Mouse (Mus musculus) retina, postnatal 1 day (tissue): ENCODE data around the gene Bnc1.

Source experiments
- DNase-seq: peaks from one replicate; pipeline ENCODE4 v3.0.0-alpha.2; 2012

The Bnc1 gene

GRCm38 (mm10) chr7:81973339-81973738 is 18.8 kb downstream of the Bnc1 start:
- no peak for DNase-seq

GRCm38 (mm10) chr7:81968975-81969374 is 23.1 kb downstream of the Bnc1 start:
- DNase-seq: no peak

- no peak for DNase-seq
Measured at GRCm38 (mm10) chr7:81968451-81968850, 23.6 kb downstream of the Bnc1 start.

GRCm38 (mm10) chr7:81966195-81966594 is 25.9 kb downstream of the Bnc1 start:
- no peak for DNase-seq

GRCm38 (mm10) chr7:81959704-81960103 is 32.4 kb downstream of the Bnc1 start:
- DNase-seq: peak; percentile 71

- peak; percentile 54 for DNase-seq
Measured at GRCm38 (mm10) chr7:81954208-81954846, 37.8 kb downstream of the Bnc1 start.

GRCm38 (mm10) chr7:81950499-81950898 is 41.6 kb downstream of the Bnc1 start:
- no peak for DNase-seq

- peak; percentile 59 for DNase-seq
Measured at GRCm38 (mm10) chr7:81945398-81945797, 46.7 kb downstream of the Bnc1 start.

GRCm38 (mm10) chr7:81934806-81935205 is 57.3 kb downstream of the Bnc1 start:
- no peak for DNase-seq

- peak; percentile 96 for DNase-seq
Measured at GRCm38 (mm10) chr7:81934267-81934745, 57.8 kb downstream of the Bnc1 start, which contains the start of gene Hdgfl3. Gene Hdgfl3 (minus strand): TSS chr7:81934473.

GRCm38 (mm10) chr7:81933601-81934266 is 58.4 kb downstream of the Bnc1 start:
- DNase-seq: peak; percentile 85

GRCm38 (mm10) chr7:81933061-81933600 is 59.0 kb downstream of the Bnc1 start:
- no peak for DNase-seq

- DNase-seq: peak; percentile 16
Measured at GRCm38 (mm10) chr7:81932521-81933045, 59.5 kb downstream of the Bnc1 start.

GRCm38 (mm10) chr7:81928998-81929397 is 63.1 kb downstream of the Bnc1 start:
- no peak for DNase-seq

- DNase-seq: no peak
Measured at GRCm38 (mm10) chr7:81921379-81921952, 70.6 kb downstream of the Bnc1 start.

- DNase-seq: no peak
Measured at GRCm38 (mm10) chr7:81920314-81920713, 71.8 kb downstream of the Bnc1 start.

GRCm38 (mm10) chr7:81918316-81918715 is 73.8 kb downstream of the Bnc1 start:
- DNase-seq: peak; percentile 9
